Mouse (Mus musculus) kidney, postnatal 4 days (tissue): ENCODE measurements around the gene Olfr649.

ENCODE experiments used
- DNase-seq, 2 experiments: peaks; one replicate each; pipeline ENCODE4 v3.0.0; 2021; ENCODE audit warnings: mixed read lengths in 2 of 2

The Olfr649 gene

GRCm38 (mm10) chr7:104195885-104196284, at the start of gene Olfr649:
TSS of gene Olfr649 (minus strand) at chr7:104195985.
- no peak for DNase-seq

- DNase-seq = peak; percentile 52 to 72
Measured at GRCm38 (mm10) chr7:104244287-104245181, 48.7 kb upstream of the Olfr649 start, which contains the start of gene Trim34a. TSS of gene Trim34a (plus strand) at chr7:104244457.

- no peak for DNase-seq
Measured at GRCm38 (mm10) chr7:104243616-104244015, 47.8 kb upstream of the Olfr649 start.

GRCm38 (mm10) chr7:104240857-104241256, 45.1 kb upstream of the Olfr649 start:
- DNase-seq = no peak

- peak; percentile 48 to 54 for DNase-seq
Measured at GRCm38 (mm10) chr7:104231203-104231602, 35.4 kb upstream of the Olfr649 start.

GRCm38 (mm10) chr7:104218701-104219569, 23.1 kb upstream of the Olfr649 start, which contains the start of gene Trim6:
TSS of gene Trim6 (plus strand) at chr7:104218793.
- DNase-seq = peak; percentile 75 to 84

- no peak for DNase-seq
Measured at GRCm38 (mm10) chr7:104217881-104218280, 22.1 kb upstream of the Olfr649 start.

GRCm38 (mm10) chr7:104216011-104216535, 20.3 kb upstream of the Olfr649 start:
- DNase-seq = no peak

- DNase-seq = no peak
Measured at GRCm38 (mm10) chr7:104206197-104206596, 10.4 kb upstream of the Olfr649 start.

GRCm38 (mm10) chr7:104199822-104200221, 4.0 kb upstream of the Olfr649 start:
- DNase-seq = peak; percentile 77 to 83

GRCm38 (mm10) chr7:104191275-104191674, 4.5 kb downstream of the Olfr649 start:
- DNase-seq = no peak

- DNase-seq = no peak
Measured at GRCm38 (mm10) chr7:104183292-104183691, 12.5 kb downstream of the Olfr649 start, which contains the start of gene Olfr648. TSS of gene Olfr648 (minus strand) at chr7:104183392.

- DNase-seq = no peak
Measured at GRCm38 (mm10) chr7:104179074-104179473, 16.7 kb downstream of the Olfr649 start.

GRCm38 (mm10) chr7:104178422-104179054, 17.2 kb downstream of the Olfr649 start:
- no peak for DNase-seq

GRCm38 (mm10) chr7:104175085-104175484, 20.7 kb downstream of the Olfr649 start:
- DNase-seq = no peak

GRCm38 (mm10) chr7:104169634-104170204, 26.1 kb downstream of the Olfr649 start:
- DNase-seq = no peak

- no peak for DNase-seq
Measured at GRCm38 (mm10) chr7:104167105-104167504, 28.7 kb downstream of the Olfr649 start.

- no peak for DNase-seq
Measured at GRCm38 (mm10) chr7:104150456-104150855, 45.3 kb downstream of the Olfr649 start, which contains the start of gene Ubqlnl. TSS of gene Ubqlnl (minus strand) at chr7:104150556.

- no peak for DNase-seq
Measured at GRCm38 (mm10) chr7:104143179-104143578, 52.6 kb downstream of the Olfr649 start, which contains the start of gene Ubqln3. TSS of gene Ubqln3 (minus strand) at chr7:104143279.
